Mouse (Mus musculus): ENCODE results near the gene Thsd4. TPM values are rescaled to one million over a fixed set of nuclear protein-coding genes. Genes with fewer than 3 reads are reported as not detected.
A peak's percentile ranks its signal among the peaks of the same experiment; 100 is the strongest.

Gene Thsd4
- polyA plus RNA-seq, 1 experiment from 2014 or later, result 3.3 TPM

DNA sequence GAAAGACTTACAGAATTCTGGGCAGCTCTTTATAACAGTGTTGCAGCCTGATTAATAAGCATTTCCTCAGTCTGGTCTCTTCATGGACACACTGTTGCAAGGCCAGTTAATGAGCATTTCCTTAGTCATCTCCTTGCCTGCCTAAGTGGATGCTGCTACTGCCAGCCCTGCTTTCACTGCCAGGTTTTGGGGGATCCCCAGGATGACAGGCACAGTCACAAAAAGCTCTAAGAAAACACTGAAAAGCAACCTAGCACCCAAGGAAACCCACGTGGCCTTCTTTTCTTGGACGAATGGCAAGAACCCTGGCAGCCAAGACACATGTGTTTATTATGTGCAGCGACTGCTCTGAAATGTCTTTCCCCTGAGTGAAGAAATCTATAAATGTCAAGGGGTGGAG, 41.8 kb downstream of the Thsd4 start:
- H3K9ac ChIP-seq, result no peak overlapping the region
- ATAC-seq, result no peak
- H3K9me3 ChIP-seq (replicated peaks), result no peaks in the 10 kb centered on the region
- no peak overlapping the region for H3K4me3 ChIP-seq
- H3K36me3 ChIP-seq, result no peaks in the 10 kb centered on the region
- no peak overlapping the region for H3K27ac ChIP-seq
- 74% methylated on average over 3 of the region's 3 CpGs for WGBS (ENCODE audit: insufficient replicate concordance)
- H3K27me3 ChIP-seq (replicated peaks), result no peaks in the 10 kb centered on the region
- H3K4me2 ChIP-seq, result no peak overlapping the region
- peaks cover 7% of the 10 kb centered on the region; the same call in 1 of the 2 replicates for H3K4me1 ChIP-seq

DNA sequence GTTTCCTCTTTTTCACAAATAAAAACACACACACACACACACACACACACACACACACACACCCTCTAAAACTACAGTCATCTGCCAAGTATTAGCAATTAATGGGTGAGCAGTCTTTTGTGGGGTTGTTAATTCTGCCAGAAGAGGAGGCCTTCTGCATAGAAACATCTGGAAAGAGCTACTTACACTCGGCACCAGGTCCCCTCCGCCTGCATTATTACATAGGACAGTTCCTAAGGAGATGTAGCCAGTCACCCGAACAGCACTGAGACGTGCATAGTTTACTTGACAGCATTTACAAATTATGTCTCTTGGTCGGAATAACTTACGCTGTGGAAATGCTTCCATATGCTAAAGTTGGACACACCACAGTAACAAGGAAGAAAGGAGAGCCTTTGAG, 43.0 kb downstream of the Thsd4 start:
- Histone ChIP-seq H3K27ac (no peak overlapping the region), H3K9me3 (replicated peaks) (no peaks in the 10 kb centered on the region), H3K9ac (no peak overlapping the region), H3K36me3 (no peaks in the 10 kb centered on the region), H3K4me1 (peaks cover 7% of the 10 kb centered on the region; the same call in 1 of the 2 replicates), H3K27me3 (replicated peaks) (no peaks in the 10 kb centered on the region), H3K4me2 (no peak overlapping the region), H3K4me3 (no peak overlapping the region)
- WGBS (ENCODE audit: insufficient replicate concordance), result 67% methylated on average over 6 of the region's 6 CpGs
- ATAC-seq, result no peak

DNA sequence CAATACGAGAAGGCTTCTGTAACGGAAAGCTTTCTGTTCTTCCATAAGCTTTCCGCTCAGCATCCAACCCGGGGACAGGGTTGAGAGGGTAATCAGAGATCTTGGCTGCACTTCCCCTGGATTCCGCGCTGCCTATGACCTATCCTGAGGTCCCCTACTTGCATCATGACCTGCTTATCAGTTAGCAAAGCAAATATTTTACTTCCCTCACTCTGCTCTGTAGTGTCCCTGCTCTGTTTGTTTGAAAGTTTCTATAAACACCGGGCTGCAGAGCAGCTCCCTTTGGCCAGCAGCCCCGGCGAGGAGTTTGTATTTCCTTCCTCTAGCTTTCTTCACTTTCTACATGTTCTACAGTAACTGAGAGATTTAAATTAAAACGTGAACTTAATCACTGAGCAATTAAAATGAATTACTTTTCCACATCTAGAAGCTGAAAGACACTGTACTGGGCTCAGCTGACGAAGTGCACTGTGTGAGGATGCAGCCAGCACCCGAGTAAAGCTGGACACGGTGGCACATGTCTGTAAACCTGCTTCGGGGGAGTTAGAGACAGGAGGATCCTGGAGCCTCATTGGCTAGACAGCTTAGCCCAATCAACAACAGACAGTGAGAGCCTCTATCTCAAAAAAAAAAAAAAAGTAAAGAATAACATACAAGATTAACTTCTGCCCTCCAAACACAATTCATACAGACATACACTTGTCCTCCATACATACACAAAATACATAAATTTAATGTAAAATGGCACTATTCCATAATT, 43.7 kb downstream of the Thsd4 start:
- H3K36me3 ChIP-seq, result no peaks in the 10 kb centered on the region
- no peak overlapping the region for H3K27ac ChIP-seq
- H3K27me3 ChIP-seq (replicated peaks), result no peaks in the 10 kb centered on the region
- no peak overlapping the region for H3K4me3 ChIP-seq
- ATAC-seq, result peak; percentile 81
- H3K4me1 ChIP-seq, result peaks cover 7% of the 10 kb centered on the region; the same call in 1 of the 2 replicates
- H3K9me3 ChIP-seq (replicated peaks), result no peaks in the 10 kb centered on the region
- H3K9ac ChIP-seq, result no peak overlapping the region
- WGBS (ENCODE audit: insufficient replicate concordance), result 42% methylated on average over 14 of the region's 14 CpGs
- peak overlapping the region; percentile 7; the same call in 1 of the 2 replicates for H3K4me2 ChIP-seq

DNA sequence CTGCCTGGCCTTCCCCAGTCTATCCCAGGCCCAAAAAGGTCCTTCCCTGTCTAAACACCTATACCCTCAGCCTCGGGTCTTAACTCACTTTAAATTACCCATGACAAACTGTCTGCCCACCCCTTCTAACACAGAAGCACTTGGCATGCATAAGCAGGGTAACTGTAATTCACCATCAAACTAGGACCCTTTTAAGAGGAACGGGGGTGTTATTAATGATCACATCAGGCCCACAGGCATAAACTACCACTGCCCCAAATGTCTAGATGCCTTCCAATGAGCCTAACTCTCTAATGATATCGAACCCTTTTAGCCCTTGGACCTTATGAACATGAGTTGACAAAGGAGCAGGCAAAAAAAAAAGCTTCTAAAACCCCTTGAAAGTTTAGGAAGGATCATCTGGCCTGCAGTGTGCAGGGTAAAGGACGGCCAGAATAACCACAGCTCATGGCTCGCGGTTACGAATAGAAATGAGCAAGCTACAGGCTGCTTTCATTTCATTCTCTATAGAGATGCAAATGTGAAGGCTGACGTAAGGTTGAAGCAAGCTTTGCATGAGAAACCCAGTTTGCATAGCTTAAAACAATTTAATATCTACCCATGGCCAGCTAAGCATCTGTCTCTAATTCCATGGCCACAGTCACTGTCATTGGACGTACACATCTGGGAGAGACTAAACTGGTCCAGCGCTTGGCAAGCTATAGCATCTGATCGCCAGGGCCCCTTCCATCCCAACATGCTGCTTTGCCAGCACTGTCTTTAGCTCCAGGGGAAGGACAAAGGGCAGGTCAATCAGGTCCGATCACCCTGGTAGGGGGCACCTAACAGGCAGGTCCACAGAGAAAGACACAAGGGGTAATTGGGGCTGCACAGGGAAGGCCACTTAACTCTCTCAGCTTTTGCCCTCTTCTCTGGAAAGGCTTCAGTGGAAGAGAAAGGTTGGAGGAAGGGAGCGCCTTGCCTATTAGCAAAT, 61.5 kb downstream of the Thsd4 start:
- H3K36me3 ChIP-seq, result no peaks in the 10 kb centered on the region
- H3K4me3 ChIP-seq, result no peak overlapping the region
- H3K9ac ChIP-seq, result no peak overlapping the region
- no peaks in the 10 kb centered on the region for H3K27me3 ChIP-seq (replicated peaks)
- ATAC-seq, result no peak
- H3K4me2 ChIP-seq, result no peak overlapping the region
- 72% methylated on average over 13 of the region's 13 CpGs for WGBS (ENCODE audit: insufficient replicate concordance)
- H3K4me1 ChIP-seq, result no peaks in the 10 kb centered on the region
- H3K9me3 ChIP-seq (replicated peaks), result no peaks in the 10 kb centered on the region
- H3K27ac ChIP-seq, result no peak overlapping the region

DNA sequence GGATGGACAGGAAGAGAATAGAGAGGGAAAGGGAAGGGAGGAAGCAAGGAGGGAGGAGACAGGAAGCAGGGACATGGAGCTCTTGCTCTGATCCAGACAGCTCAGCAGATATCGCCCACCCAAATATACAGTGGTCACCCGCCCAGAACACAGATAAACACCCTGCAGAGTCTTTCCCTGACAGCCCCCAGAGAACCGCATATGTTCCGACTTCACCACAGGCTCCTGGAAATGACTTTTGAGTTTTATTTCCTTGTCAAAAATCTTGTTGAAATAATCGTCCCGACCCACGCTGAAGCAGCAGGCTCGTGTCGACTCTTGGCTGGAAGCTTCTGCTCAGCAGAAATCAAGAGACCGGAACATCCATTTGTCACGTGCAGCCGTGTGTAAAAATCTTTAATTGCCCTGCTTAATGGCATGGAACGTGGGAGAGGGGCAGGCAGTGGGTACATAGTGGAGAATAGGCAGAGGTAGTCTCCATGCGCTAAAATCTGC, 63.3 kb downstream of the Thsd4 start:
- no peaks in the 10 kb centered on the region for H3K4me1 ChIP-seq
- ATAC-seq, result no peak
- H3K4me3 ChIP-seq, result no peak overlapping the region
- H3K36me3 ChIP-seq, result no peaks in the 10 kb centered on the region
- no peak overlapping the region for H3K9ac ChIP-seq
- H3K9me3 ChIP-seq (replicated peaks), result no peaks in the 10 kb centered on the region
- H3K4me2 ChIP-seq, result no peak overlapping the region
- 49% methylated on average over 14 of the region's 14 CpGs for WGBS (ENCODE audit: insufficient replicate concordance)
- H3K27me3 ChIP-seq (replicated peaks), result no peaks in the 10 kb centered on the region
- H3K27ac ChIP-seq, result no peak overlapping the region

DNA sequence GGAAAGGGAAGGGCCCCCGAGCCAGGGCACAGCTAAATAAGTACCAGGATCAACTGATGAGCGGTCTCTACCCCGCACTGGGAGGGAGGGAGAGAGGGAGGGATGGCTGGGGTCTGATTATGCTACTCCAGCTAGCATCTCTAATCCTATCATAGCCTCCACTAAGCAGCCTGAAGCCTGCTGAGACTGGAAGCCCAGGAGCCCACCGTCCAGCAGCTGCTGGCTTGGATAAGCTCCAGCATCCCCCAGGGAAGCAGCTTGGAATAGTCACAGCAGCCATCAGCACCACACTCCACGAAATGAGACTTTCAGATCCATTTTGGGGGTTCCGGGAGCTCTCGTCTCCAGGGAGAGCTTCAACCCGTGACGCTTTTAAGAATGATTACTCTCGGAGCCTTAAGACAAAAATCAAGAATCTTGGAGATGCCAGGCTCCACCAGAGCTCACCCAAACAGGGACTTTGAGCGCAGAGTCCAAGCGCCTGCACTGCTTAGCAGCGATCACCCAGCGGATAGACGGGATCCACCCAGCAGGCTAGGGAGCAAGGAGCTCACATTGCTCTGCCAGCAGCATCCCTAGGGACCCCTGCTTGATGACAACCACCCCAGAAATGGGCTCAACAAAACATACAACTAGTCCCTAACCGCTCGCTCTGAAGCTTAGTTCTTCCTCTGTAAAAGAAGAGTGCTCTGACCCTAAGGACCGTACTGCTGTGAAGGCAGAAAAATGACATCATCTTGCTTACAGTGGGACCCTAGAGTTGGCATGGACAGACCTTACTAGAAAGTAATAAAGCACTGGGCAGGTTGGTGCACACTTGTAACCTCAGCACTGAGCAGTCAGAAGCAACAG, 64.3 kb downstream of the Thsd4 start:
- no peak overlapping the region for H3K4me2 ChIP-seq
- no peaks in the 10 kb centered on the region for H3K36me3 ChIP-seq
- 68% methylated on average over 16 of the region's 18 CpGs for WGBS (ENCODE audit: insufficient replicate concordance)
- no peak overlapping the region for H3K27ac ChIP-seq
- no peaks in the 10 kb centered on the region for H3K27me3 ChIP-seq (replicated peaks)
- H3K4me3 ChIP-seq, result no peak overlapping the region
- H3K9me3 ChIP-seq (replicated peaks), result no peaks in the 10 kb centered on the region
- no peak for ATAC-seq
- H3K9ac ChIP-seq, result no peak overlapping the region
- no peaks in the 10 kb centered on the region for H3K4me1 ChIP-seq

DNA sequence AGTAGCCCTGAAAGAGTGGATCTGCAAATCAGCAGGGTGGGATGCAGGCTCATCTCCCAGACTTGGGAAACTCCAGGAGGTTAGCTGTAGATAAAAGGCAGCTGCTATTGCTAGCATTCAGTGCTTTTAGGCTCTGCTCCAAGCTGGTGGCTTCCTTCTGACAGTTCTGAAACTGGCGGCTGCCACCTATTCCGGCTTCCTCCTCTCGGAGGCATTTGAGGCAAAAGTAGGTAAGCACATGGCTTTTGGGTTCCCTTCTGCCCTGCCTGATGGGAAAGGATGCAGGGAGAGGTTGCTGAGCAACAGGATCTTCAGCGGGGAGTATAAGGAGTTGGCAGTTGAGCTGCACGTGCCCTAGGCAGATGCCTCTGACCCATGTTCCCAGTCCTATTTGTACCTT, 65.2 kb downstream of the Thsd4 start:
- Histone ChIP-seq H3K36me3 (no peaks in the 10 kb centered on the region), H3K9ac (no peak overlapping the region), H3K4me1 (no peaks in the 10 kb centered on the region), H3K4me2 (no peak overlapping the region), H3K27me3 (replicated peaks) (no peaks in the 10 kb centered on the region), H3K9me3 (replicated peaks) (no peaks in the 10 kb centered on the region), H3K4me3 (no peak overlapping the region), H3K27ac (no peak overlapping the region)
- WGBS (ENCODE audit: insufficient replicate concordance), result 61% methylated on average over 5 of the region's 5 CpGs
- ATAC-seq, result no peak

DNA sequence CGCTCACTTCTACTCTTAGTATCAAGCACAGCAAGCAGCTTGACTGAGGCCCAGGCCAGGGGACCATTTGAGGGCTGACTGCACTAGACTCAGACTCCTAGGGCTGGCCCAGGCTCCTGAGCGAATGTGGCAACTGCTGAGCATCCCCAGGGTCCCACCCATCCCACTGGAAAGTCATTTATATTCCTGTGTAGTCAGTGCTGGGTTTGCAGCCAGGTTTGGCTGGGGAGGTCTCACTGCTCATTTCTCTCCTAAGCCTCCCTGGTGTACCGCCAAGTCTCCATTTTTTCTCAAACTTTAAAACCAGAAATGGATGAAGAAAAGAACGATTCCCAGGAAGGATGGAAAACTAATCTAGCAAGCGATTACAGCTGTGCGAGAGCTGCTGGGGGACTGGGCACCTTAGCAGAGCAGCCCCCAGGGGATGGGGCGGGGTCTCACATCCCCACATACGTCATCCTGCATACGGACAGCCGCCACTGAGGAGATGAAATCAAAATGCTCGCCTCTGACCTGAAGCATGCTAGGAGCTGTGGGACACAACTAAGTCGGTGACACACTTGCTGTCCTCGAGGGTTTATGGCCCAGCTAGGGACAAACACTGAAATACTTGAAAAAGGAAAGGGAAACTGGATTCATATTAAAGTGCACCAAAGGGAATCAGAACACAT, 67.3 kb downstream of the Thsd4 start:
- ATAC-seq, result no peak
- no peaks in the 10 kb centered on the region for H3K27me3 ChIP-seq (replicated peaks)
- no peak overlapping the region for H3K4me2 ChIP-seq
- H3K27ac ChIP-seq, result no peak overlapping the region
- WGBS (ENCODE audit: insufficient replicate concordance), result 62% methylated on average over 13 of the region's 13 CpGs
- no peaks in the 10 kb centered on the region for H3K36me3 ChIP-seq
- no peak overlapping the region for H3K4me3 ChIP-seq
- no peak overlapping the region for H3K9ac ChIP-seq
- H3K9me3 ChIP-seq (replicated peaks), result no peaks in the 10 kb centered on the region
- H3K4me1 ChIP-seq, result no peaks in the 10 kb centered on the region

DNA sequence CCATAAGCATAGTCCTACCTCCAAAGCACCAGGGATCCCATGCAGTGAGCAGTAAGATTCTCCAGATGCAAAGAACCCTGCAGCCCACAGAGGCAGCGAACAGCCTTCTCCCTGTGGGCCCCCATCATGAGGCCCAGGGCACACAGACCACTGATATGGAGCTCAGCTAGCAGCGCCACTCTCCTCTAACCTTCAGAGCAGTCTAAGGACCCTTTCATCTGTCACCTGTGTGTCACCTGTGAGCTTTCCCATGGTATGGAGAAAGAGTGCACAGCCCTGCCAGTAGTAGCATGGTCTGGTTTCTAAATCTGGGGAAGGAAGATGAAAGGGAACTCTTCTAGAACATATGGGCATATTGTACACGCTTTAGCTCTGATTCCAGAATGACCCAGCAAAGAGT, 72.3 kb downstream of the Thsd4 start:
- Histone ChIP-seq H3K9ac (no peak overlapping the region), H3K27ac (no peak overlapping the region), H3K4me1 (no peaks in the 10 kb centered on the region), H3K4me3 (no peak overlapping the region), H3K36me3 (no peaks in the 10 kb centered on the region), H3K4me2 (no peak overlapping the region), H3K9me3 (replicated peaks) (no peaks in the 10 kb centered on the region), H3K27me3 (replicated peaks) (no peaks in the 10 kb centered on the region)
- 51% methylated on average over 3 of the region's 3 CpGs for WGBS (ENCODE audit: insufficient replicate concordance)
- ATAC-seq, result no peak

DNA sequence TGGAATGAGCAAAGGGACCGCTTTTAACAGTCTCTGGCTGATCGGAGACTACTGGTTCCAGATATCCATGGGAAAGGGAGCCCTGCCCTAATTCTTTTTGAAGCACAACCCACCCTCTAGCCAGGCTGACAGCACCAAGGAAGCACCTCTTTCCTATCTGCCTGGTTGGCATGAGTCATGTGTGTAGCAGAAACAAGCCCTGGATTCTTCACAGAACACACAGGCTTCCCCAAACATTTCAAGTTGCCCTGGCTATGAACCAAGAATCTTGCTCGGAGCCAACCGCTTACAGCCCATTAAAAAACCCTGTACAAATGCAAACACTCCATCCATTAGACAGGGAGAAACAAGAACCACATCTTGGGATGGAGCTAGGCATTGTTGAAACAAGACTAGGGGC, 76.0 kb downstream of the Thsd4 start:
- Histone ChIP-seq H3K27me3 (replicated peaks) (no peaks in the 10 kb centered on the region), H3K27ac (no peak overlapping the region), H3K4me1 (no peaks in the 10 kb centered on the region), H3K4me3 (no peak overlapping the region), H3K9me3 (replicated peaks) (no peaks in the 10 kb centered on the region), H3K4me2 (no peak overlapping the region), H3K36me3 (no peaks in the 10 kb centered on the region), H3K9ac (no peak overlapping the region)
- WGBS (ENCODE audit: insufficient replicate concordance), result 76% methylated on average over 4 of the region's 4 CpGs
- ATAC-seq, result no peak

DNA sequence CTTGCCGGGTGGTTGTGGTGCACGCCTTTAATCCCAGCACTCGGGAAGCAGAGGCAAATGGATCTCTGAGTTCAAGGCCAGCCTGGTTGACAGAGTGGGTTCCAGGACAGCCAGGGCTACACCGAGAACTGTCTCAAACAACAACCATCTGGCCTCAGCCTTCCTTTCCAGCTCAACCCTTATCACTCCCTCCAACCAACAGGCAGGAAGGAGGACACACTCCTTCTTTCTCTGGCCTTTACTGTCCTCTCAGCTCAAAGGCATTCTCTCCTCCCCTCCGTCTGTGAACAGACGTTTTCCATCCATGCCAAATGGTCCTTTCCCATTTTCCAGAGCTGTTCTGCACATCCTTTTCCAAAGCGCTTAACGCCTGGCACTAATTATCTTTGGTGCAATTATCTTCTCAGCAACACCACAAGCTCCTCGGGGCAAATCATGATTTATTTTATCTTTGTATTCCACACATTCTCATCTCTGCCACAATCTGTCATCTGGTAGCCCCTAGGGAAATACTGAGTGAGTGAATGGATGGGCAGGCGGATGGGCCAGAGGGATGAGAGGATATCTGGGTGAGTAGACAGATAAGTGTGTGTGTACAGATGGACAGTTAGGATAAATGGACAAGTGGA, 80.5 kb downstream of the Thsd4 start:
- Histone ChIP-seq H3K36me3 (no peaks in the 10 kb centered on the region), H3K27me3 (replicated peaks) (no peaks in the 10 kb centered on the region), H3K9ac (no peak overlapping the region), H3K9me3 (replicated peaks) (no peaks in the 10 kb centered on the region), H3K27ac (no peak overlapping the region), H3K4me1 (no peaks in the 10 kb centered on the region), H3K4me2 (no peak overlapping the region), H3K4me3 (no peak overlapping the region)
- WGBS (ENCODE audit: insufficient replicate concordance), result 57% methylated on average over 10 of the region's 10 CpGs
- no peak for ATAC-seq
